Mouse (Mus musculus) ovary, adult 2 months (tissue): ENCODE data around the gene Tfcp2l1. TPM values are rescaled to one million over a fixed set of nuclear protein-coding genes. Genes with fewer than 3 reads are reported as not detected.

Source experiments
- polyA plus RNA-seq: library from polyadenylated mRNA; depleted of rRNA; stranded (reverse); fragments of >200 nt; gene quantifications from 2 replicates; pipeline ENCODE4 v1.2.3, GENCODE M21; 2012; rRNA removed

Gene Tfcp2l1
- 21.6 and 32.0 TPM in 2 replicates for polyA plus RNA-seq

DNA sequence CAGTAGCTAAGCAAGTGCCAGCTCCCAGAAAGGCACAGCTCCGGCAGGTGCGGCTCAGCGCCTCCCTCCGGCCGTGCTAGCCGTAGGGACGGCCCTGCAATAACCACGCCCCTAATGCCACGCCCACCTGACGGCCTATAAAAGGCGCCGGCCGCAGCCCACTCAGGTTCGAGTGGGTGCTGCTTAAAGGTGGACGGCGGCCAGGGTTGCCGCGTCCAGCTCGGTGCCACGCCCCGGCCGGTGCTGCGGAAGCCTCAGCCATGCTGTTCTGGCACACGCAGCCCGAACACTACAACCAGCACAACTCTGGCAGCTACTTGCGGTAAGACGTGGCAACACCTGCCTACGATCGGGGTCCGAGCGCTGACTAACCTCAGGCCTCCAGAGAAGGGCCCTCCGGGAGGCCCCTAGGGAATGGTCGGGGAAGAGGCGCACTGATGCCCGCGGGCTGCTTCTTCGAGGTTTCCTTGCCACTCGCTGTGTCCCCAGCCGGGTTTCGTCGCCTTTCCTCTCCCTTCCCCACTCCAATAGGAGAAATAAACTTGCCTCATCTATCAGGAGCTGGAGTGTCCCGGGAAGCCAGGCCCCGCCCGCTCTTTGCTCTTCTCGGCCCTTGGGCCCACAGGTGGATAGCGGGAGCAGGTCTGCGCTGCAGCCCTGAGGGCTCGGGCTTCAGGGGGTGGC is at the start of gene Tfcp2l1:
Gene Tfcp2l1 (plus strand): TSS at position 165 of the 684 bp plus-strand sequence.

Other genes with a start within 250 kb of the Tfcp2l1 start
- 19.5 and 19.6 TPM in 2 replicates for gene Clasp1, start 238.9 kb upstream of the Tfcp2l1 start, polyA plus RNA-seq